Mouse (Mus musculus): Measurements from ENCODE around the gene Fmnl2. TPM values are rescaled to one million over a fixed set of nuclear protein-coding genes. Genes with fewer than 3 reads are reported as not detected.

Gene Fmnl2
- polyA plus RNA-seq, 1 experiment, result 2.6 TPM

DNA sequence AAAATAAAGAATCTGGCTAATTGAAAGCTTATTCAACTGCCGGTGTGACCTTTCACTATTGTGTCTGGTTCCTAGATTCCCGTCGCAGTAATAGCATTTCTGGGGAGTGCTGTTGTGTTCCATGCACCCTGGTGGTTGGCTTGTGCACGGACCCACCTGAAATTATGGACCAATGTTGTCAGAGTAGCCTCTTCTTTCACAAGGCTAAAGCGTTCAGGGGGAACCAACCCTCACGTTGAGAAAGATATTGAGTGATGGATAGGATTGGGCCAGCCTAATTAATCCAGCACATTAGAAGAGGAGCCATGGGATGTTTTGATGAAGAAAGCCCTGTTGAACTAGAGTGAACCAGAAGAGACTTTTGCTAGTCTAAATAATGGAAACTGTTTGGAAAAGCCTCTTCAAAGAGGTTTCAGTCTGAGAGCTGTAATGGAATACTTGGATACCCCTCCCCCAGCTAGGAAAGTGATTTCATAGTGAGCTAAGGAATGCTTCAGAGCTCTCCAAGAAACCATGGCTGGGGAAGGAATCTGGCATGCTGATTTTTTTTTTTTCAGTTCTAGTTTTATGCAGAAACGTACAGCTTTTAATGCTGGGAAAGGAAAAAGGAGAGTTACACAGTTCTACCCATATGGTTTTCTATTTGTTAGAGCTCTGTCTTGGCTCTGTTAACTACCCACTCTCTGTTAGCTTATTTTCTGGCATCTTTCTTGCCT is 172.2 kb downstream of the Fmnl2 start:
- Histone ChIP-seq H3K79me2 (ENCODE audit: control insufficient read depth, insufficient read depth) (no peaks in the 10 kb centered on the region), H3K27me3 (ENCODE audit: control insufficient read depth, insufficient read depth, insufficient read length) (no peaks in the 10 kb centered on the region), H3K79me3 (ENCODE audit: low read depth) (no peaks in the 10 kb centered on the region), H3ac (ENCODE audit: control insufficient read depth, insufficient read length, low read depth) (no peak overlapping the region), H3K4me3 (ENCODE audit: insufficient read depth, poor library complexity, severe bottlenecking) (no peak overlapping the region), H3K36me3 (ENCODE audit: control insufficient read depth, insufficient read depth) (no peaks in the 10 kb centered on the region)
- TF ChIP-seq MYOD1 (IDR thresholded peaks at IDR 0.05; ENCODE audit: control insufficient read depth, insufficient read length, low read depth) (no peak), CTCF (IDR thresholded peaks at IDR 0.05; ENCODE audit: control insufficient read depth, insufficient read depth, insufficient read length) (no peak), MYOG (IDR thresholded peaks at IDR 0.05; ENCODE audit: control insufficient read depth, extremely low read depth, insufficient read length) (no peak), CEBPB (IDR thresholded peaks at IDR 0.05; ENCODE audit: low read depth) (no peak), USF1 (IDR thresholded peaks at IDR 0.05; ENCODE audit: low read depth) (no peak), FOSL1 (IDR thresholded peaks at IDR 0.05; ENCODE audit: insufficient read depth, low read length, poor library complexity, severe bottlenecking) (no peak), MAX (IDR thresholded peaks at IDR 0.05) (no peak)

DNA sequence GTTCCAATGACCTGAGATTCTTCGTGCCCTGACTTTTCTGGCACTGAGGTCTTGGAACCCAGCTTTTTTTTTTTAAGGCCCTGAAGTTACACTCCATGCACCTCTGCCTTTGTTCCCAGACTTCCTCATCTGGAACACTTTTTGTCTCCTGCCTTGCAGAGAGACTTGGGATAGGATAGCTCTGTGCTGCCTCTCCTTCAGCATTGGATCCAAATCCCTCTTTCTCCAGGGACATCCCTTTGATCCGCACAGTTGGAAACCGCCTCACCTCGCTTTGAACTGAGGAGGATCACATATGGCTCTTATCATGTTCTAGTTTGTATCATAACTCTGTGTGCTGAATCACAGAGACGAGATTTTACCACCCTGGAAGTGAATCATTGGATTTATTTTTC is 172.8 kb downstream of the Fmnl2 start:
- Histone ChIP-seq H3K27me3 (ENCODE audit: control insufficient read depth, insufficient read depth, insufficient read length) (no peaks in the 10 kb centered on the region), H3ac (ENCODE audit: control insufficient read depth, insufficient read length, low read depth) (no peak overlapping the region), H3K36me3 (ENCODE audit: control insufficient read depth, insufficient read depth) (no peaks in the 10 kb centered on the region), H3K79me2 (ENCODE audit: control insufficient read depth, insufficient read depth) (no peaks in the 10 kb centered on the region), H3K79me3 (ENCODE audit: low read depth) (no peaks in the 10 kb centered on the region), H3K4me3 (ENCODE audit: insufficient read depth, poor library complexity, severe bottlenecking) (no peak overlapping the region)
- TF ChIP-seq CTCF (IDR thresholded peaks at IDR 0.05; ENCODE audit: control insufficient read depth, insufficient read depth, insufficient read length), result no peak
- TF ChIP-seq MYOG (IDR thresholded peaks at IDR 0.05; ENCODE audit: control insufficient read depth, extremely low read depth, insufficient read length), result no peak
- TF ChIP-seq CEBPB (IDR thresholded peaks at IDR 0.05; ENCODE audit: low read depth), result no peak
- no peak for TF ChIP-seq MAX (IDR thresholded peaks at IDR 0.05)

DNA sequence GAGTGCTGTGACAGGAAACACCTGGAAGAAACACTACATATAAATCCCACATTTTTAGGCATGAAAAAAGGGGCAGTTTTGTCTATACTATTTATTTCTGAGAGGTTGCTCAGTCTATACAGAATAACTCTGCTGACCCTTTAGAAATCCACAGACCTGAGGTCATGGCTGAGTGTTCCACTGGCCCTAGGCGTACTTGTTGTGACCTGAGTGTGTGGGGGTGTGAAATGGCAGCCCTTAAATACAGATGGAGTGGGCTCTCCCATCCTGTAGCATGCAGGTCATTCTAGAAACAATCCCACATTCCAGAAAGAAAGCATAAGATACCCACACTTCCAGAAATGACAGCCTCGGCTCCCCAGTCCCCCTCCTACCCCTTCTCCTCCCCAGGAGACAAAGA is 180.6 kb downstream of the Fmnl2 start:
- Histone ChIP-seq H3ac (ENCODE audit: control insufficient read depth, insufficient read length, low read depth) (no peak overlapping the region), H3K79me2 (ENCODE audit: control insufficient read depth, insufficient read depth) (no peaks in the 10 kb centered on the region), H3K79me3 (ENCODE audit: low read depth) (no peaks in the 10 kb centered on the region), H3K4me3 (ENCODE audit: insufficient read depth, poor library complexity, severe bottlenecking) (no peak overlapping the region), H3K36me3 (ENCODE audit: control insufficient read depth, insufficient read depth) (peaks cover 7% of the 10 kb centered on the region), H3K27me3 (ENCODE audit: control insufficient read depth, insufficient read depth, insufficient read length) (no peaks in the 10 kb centered on the region)
- TF ChIP-seq CTCF (IDR thresholded peaks at IDR 0.05; ENCODE audit: control insufficient read depth, insufficient read depth, insufficient read length) (no peak), MYOD1 (IDR thresholded peaks at IDR 0.05; ENCODE audit: control insufficient read depth, insufficient read length, low read depth) (no peak), FOSL1 (IDR thresholded peaks at IDR 0.05; ENCODE audit: insufficient read depth, low read length, poor library complexity, severe bottlenecking) (no peak), MAX (IDR thresholded peaks at IDR 0.05) (no peak), CEBPB (IDR thresholded peaks at IDR 0.05; ENCODE audit: low read depth) (no peak), MYOG (IDR thresholded peaks at IDR 0.05; ENCODE audit: control insufficient read depth, extremely low read depth, insufficient read length) (no peak)

DNA sequence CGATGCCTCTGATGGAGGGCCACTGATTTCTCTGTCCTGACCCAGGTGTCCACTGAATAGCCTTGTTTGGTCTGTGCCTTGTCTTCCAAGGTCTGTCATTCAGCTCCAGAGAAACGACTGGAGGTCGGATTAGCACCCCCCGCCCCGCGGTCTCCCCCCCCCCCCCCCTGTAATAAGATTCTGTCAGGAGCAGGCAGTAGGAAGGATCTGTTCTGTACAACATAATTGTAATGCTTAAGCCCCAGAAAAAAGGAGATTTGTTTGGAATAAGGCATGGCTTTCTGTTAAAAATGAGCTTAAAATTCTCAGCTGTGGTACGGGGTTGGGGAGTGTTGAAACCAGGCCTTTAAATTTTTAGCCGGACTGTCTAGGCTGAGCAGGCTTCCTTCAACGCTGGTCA is 181.1 kb downstream of the Fmnl2 start:
- no peaks in the 10 kb centered on the region for H3K27me3 ChIP-seq (ENCODE audit: control insufficient read depth, insufficient read depth, insufficient read length)
- H3K79me2 ChIP-seq (ENCODE audit: control insufficient read depth, insufficient read depth), result no peaks in the 10 kb centered on the region
- no peak for TF ChIP-seq CEBPB (IDR thresholded peaks at IDR 0.05; ENCODE audit: low read depth)
- TF ChIP-seq MAX (IDR thresholded peaks at IDR 0.05), result no peak
- TF ChIP-seq CTCF (IDR thresholded peaks at IDR 0.05; ENCODE audit: control insufficient read depth, insufficient read depth, insufficient read length), result no peak
- TF ChIP-seq MYOG (IDR thresholded peaks at IDR 0.05; ENCODE audit: control insufficient read depth, extremely low read depth, insufficient read length), result no peak
- no peak for TF ChIP-seq FOSL1 (IDR thresholded peaks at IDR 0.05; ENCODE audit: insufficient read depth, low read length, poor library complexity, severe bottlenecking)
- TF ChIP-seq MYOD1 (IDR thresholded peaks at IDR 0.05; ENCODE audit: control insufficient read depth, insufficient read length, low read depth), result no peak
- no peak for TF ChIP-seq USF1 (IDR thresholded peaks at IDR 0.05; ENCODE audit: low read depth)
- no peaks in the 10 kb centered on the region for H3K79me3 ChIP-seq (ENCODE audit: low read depth)
- peaks cover 7% of the 10 kb centered on the region for H3K36me3 ChIP-seq (ENCODE audit: control insufficient read depth, insufficient read depth)
- no peak overlapping the region for H3ac ChIP-seq (ENCODE audit: control insufficient read depth, insufficient read length, low read depth)
- H3K4me3 ChIP-seq (ENCODE audit: insufficient read depth, poor library complexity, severe bottlenecking), result no peak overlapping the region

DNA sequence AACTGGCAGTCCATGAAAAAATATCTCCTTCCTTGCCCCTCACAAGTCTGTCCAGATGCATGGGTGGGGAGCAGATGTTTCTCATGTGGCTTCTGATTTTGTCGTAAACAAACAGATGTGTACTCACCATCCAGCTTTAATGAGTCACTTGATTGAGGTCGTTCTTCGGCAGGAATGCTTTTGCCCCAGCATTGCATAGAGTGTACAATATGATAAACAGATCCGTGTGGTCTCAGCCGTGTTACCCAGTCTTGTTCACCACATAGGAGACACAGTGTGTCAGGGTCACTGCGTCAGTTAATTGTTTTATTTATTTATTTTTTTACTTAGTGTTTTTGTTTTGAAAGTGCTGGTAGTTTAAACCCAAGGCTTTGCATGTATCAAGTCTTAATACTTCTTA is 189.4 kb downstream of the Fmnl2 start:
- TF ChIP-seq CEBPB (IDR thresholded peaks at IDR 0.05; ENCODE audit: low read depth), result no peak
- Histone ChIP-seq H3K79me2 (ENCODE audit: control insufficient read depth, insufficient read depth) (no peaks in the 10 kb centered on the region), H3K4me3 (ENCODE audit: insufficient read depth, poor library complexity, severe bottlenecking) (no peak overlapping the region), H3K79me3 (ENCODE audit: low read depth) (no peaks in the 10 kb centered on the region), H3K27me3 (ENCODE audit: control insufficient read depth, insufficient read depth, insufficient read length) (no peaks in the 10 kb centered on the region), H3K36me3 (ENCODE audit: control insufficient read depth, insufficient read depth) (peaks cover 12% of the 10 kb centered on the region), H3ac (ENCODE audit: control insufficient read depth, insufficient read length, low read depth) (no peak overlapping the region)

DNA sequence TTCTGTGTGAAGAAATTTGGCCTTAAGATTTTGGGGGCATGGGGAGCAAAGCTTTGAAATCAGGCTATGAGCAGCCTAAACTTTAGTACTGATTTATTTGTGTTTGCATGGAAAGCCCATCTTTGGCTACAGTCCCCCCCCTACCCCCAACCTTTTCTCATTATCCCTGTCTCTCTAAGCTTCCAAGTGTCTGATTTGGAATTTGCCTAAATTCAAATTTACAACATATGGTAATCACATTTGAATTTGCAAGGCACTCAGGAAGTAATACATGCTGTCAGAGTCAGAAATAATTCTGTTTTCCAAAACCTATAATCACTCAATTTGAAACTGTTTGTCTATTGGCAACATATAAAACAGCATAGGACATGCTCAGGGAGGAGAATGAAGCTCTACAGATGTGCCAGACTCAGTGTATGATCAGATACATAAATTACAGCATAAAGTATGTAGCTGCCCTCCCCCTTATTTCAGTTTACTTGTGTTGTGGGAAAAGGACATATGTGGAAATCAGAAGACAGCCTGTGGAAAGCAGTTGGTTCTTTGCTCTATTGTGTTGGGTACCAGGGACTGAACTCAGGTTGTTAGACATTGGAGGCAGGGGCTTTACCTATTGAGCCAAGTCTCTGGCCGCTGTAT is 190.2 kb downstream of the Fmnl2 start:
- Histone ChIP-seq H3K27me3 (ENCODE audit: control insufficient read depth, insufficient read depth, insufficient read length) (no peaks in the 10 kb centered on the region), H3K79me3 (ENCODE audit: low read depth) (no peaks in the 10 kb centered on the region), H3ac (ENCODE audit: control insufficient read depth, insufficient read length, low read depth) (no peak overlapping the region), H3K4me3 (ENCODE audit: insufficient read depth, poor library complexity, severe bottlenecking) (no peak overlapping the region), H3K79me2 (ENCODE audit: control insufficient read depth, insufficient read depth) (no peaks in the 10 kb centered on the region), H3K36me3 (ENCODE audit: control insufficient read depth, insufficient read depth) (peaks cover 5% of the 10 kb centered on the region)
- TF ChIP-seq CTCF (IDR thresholded peaks at IDR 0.05; ENCODE audit: control insufficient read depth, insufficient read depth, insufficient read length) (no peak), CEBPB (IDR thresholded peaks at IDR 0.05; ENCODE audit: low read depth) (no peak), MAX (IDR thresholded peaks at IDR 0.05) (no peak), MYOD1 (IDR thresholded peaks at IDR 0.05; ENCODE audit: control insufficient read depth, insufficient read length, low read depth) (no peak), MYOG (IDR thresholded peaks at IDR 0.05; ENCODE audit: control insufficient read depth, extremely low read depth, insufficient read length) (no peak), FOSL1 (IDR thresholded peaks at IDR 0.05; ENCODE audit: insufficient read depth, low read length, poor library complexity, severe bottlenecking) (no peak), USF1 (IDR thresholded peaks at IDR 0.05; ENCODE audit: low read depth) (no peak)
